Mouse (Mus musculus): ENCODE measurements around the gene Gm7903. TPM values are rescaled to one million over a fixed set of nuclear protein-coding genes. Genes with fewer than 3 reads are reported as not detected.
"Not testable (repeated sequence)": the region's sequence is repeated elsewhere in the genome, so short reads cannot be mapped to it uniquely, and the experiment has no call there.

Gene Gm7903
- not detected in 2 replicates for polyA plus RNA-seq (2015; fragmentation: Nextera tagmentation; extraction: Ambion mirVana)

- not testable (repeated sequence) for H3K4me1 ChIP-seq (replicated peaks; ENCODE audit: control insufficient read depth, insufficient read depth, low read length); H3K27ac ChIP-seq (ENCODE audit: low read length); H3K36me3 ChIP-seq (ENCODE audit: control insufficient read depth, insufficient read depth); H3K9ac ChIP-seq (replicated peaks; ENCODE audit: low read depth, low read length); H3K4me3 ChIP-seq (replicated peaks; ENCODE audit: low read length); H3K4me2 ChIP-seq (ENCODE audit: low read length); H3K9me3 ChIP-seq (ENCODE audit: control insufficient read depth, low read length); H3K27me3 ChIP-seq (replicated peaks; ENCODE audit: control insufficient read depth, insufficient read depth, low read length); ATAC-seq
- WGBS: no CpG with 5 or more reads among the region's 15 CpGs
Measured at GRCm38 (mm10) chrX:135433535-135433934, at the start of gene Gm7903. Gm7903 (plus strand) TSS chrX:135433835.

- H3K27me3 ChIP-seq (replicated peaks; ENCODE audit: control insufficient read depth, insufficient read depth, low read length); H3K9ac ChIP-seq (replicated peaks; ENCODE audit: low read depth, low read length); H3K36me3 ChIP-seq (ENCODE audit: control insufficient read depth, insufficient read depth); H3K4me3 ChIP-seq (replicated peaks; ENCODE audit: low read length); H3K4me1 ChIP-seq (replicated peaks; ENCODE audit: control insufficient read depth, insufficient read depth, low read length); H3K27ac ChIP-seq (ENCODE audit: low read length); ATAC-seq; H3K9me3 ChIP-seq (ENCODE audit: control insufficient read depth, low read length); H3K4me2 ChIP-seq (ENCODE audit: low read length): not testable (repeated sequence)
- WGBS: no CpG with 5 or more reads among the region's 3 CpGs
Measured at GRCm38 (mm10) chrX:135403578-135403977, 30.1 kb upstream of the Gm7903 start.

- not testable (repeated sequence) for H3K4me3 ChIP-seq (replicated peaks; ENCODE audit: low read length); H3K36me3 ChIP-seq (ENCODE audit: control insufficient read depth, insufficient read depth); H3K4me1 ChIP-seq (replicated peaks; ENCODE audit: control insufficient read depth, insufficient read depth, low read length); H3K9ac ChIP-seq (replicated peaks; ENCODE audit: low read depth, low read length); H3K27ac ChIP-seq (ENCODE audit: low read length); H3K4me2 ChIP-seq (ENCODE audit: low read length); H3K27me3 ChIP-seq (replicated peaks; ENCODE audit: control insufficient read depth, insufficient read depth, low read length); H3K9me3 ChIP-seq (ENCODE audit: control insufficient read depth, low read length); ATAC-seq
- WGBS: 48% methylated on average over 3 of the region's 7 CpGs
Measured at GRCm38 (mm10) chrX:135421203-135421602, 12.4 kb upstream of the Gm7903 start.

GRCm38 (mm10) chrX:135421824-135422223, 11.8 kb upstream of the Gm7903 start:
- H3K36me3 ChIP-seq (ENCODE audit: control insufficient read depth, insufficient read depth); H3K4me1 ChIP-seq (replicated peaks; ENCODE audit: control insufficient read depth, insufficient read depth, low read length); H3K27me3 ChIP-seq (replicated peaks; ENCODE audit: control insufficient read depth, insufficient read depth, low read length); H3K9ac ChIP-seq (replicated peaks; ENCODE audit: low read depth, low read length); H3K9me3 ChIP-seq (ENCODE audit: control insufficient read depth, low read length); H3K4me2 ChIP-seq (ENCODE audit: low read length); H3K4me3 ChIP-seq (replicated peaks; ENCODE audit: low read length); ATAC-seq; H3K27ac ChIP-seq (ENCODE audit: low read length): not testable (repeated sequence)

- not testable (repeated sequence) for H3K9me3 ChIP-seq (ENCODE audit: control insufficient read depth, low read length); H3K27ac ChIP-seq (ENCODE audit: low read length); H3K36me3 ChIP-seq (ENCODE audit: control insufficient read depth, insufficient read depth); H3K4me2 ChIP-seq (ENCODE audit: low read length); H3K9ac ChIP-seq (replicated peaks; ENCODE audit: low read depth, low read length); H3K4me1 ChIP-seq (replicated peaks; ENCODE audit: control insufficient read depth, insufficient read depth, low read length); ATAC-seq; H3K27me3 ChIP-seq (replicated peaks; ENCODE audit: control insufficient read depth, insufficient read depth, low read length); H3K4me3 ChIP-seq (replicated peaks; ENCODE audit: low read length)
- WGBS: no CpG with 5 or more reads among the region's 4 CpGs
Measured at GRCm38 (mm10) chrX:135422473-135422872, 11.2 kb upstream of the Gm7903 start.

- not testable (repeated sequence) for H3K4me1 ChIP-seq (replicated peaks; ENCODE audit: control insufficient read depth, insufficient read depth, low read length); H3K9ac ChIP-seq (replicated peaks; ENCODE audit: low read depth, low read length); H3K4me2 ChIP-seq (ENCODE audit: low read length); H3K36me3 ChIP-seq (ENCODE audit: control insufficient read depth, insufficient read depth); H3K9me3 ChIP-seq (ENCODE audit: control insufficient read depth, low read length); H3K4me3 ChIP-seq (replicated peaks; ENCODE audit: low read length); ATAC-seq; H3K27ac ChIP-seq (ENCODE audit: low read length); H3K27me3 ChIP-seq (replicated peaks; ENCODE audit: control insufficient read depth, insufficient read depth, low read length)
- no CpG with 5 or more reads among the region's 3 CpGs for WGBS
Measured at GRCm38 (mm10) chrX:135464160-135464559, 30.5 kb downstream of the Gm7903 start.

GRCm38 (mm10) chrX:135481902-135482301, 48.3 kb downstream of the Gm7903 start:
- not testable (repeated sequence) for H3K4me3 ChIP-seq (replicated peaks; ENCODE audit: low read length); H3K9me3 ChIP-seq (ENCODE audit: control insufficient read depth, low read length); H3K27ac ChIP-seq (ENCODE audit: low read length); H3K4me2 ChIP-seq (ENCODE audit: low read length); H3K36me3 ChIP-seq (ENCODE audit: control insufficient read depth, insufficient read depth); H3K27me3 ChIP-seq (replicated peaks; ENCODE audit: control insufficient read depth, insufficient read depth, low read length); ATAC-seq; H3K4me1 ChIP-seq (replicated peaks; ENCODE audit: control insufficient read depth, insufficient read depth, low read length); H3K9ac ChIP-seq (replicated peaks; ENCODE audit: low read depth, low read length)
- WGBS: no CpG with 5 or more reads among the region's 6 CpGs

GRCm38 (mm10) chrX:135483183-135483582, 49.5 kb downstream of the Gm7903 start:
- WGBS: no CpG with 5 or more reads among the region's 3 CpGs
- not testable (repeated sequence) for H3K27me3 ChIP-seq (replicated peaks; ENCODE audit: control insufficient read depth, insufficient read depth, low read length); ATAC-seq; H3K4me2 ChIP-seq (ENCODE audit: low read length); H3K9me3 ChIP-seq (ENCODE audit: control insufficient read depth, low read length); H3K4me1 ChIP-seq (replicated peaks; ENCODE audit: control insufficient read depth, insufficient read depth, low read length); H3K9ac ChIP-seq (replicated peaks; ENCODE audit: low read depth, low read length); H3K4me3 ChIP-seq (replicated peaks; ENCODE audit: low read length); H3K27ac ChIP-seq (ENCODE audit: low read length); H3K36me3 ChIP-seq (ENCODE audit: control insufficient read depth, insufficient read depth)

Other genes with a start within 250 kb of the Gm7903 start
- 17.0 and 27.3 TPM in 2 replicates for gene Tceal6, start 223.1 kb upstream of the Gm7903 start, polyA plus RNA-seq (2015; fragmentation: Nextera tagmentation; extraction: Ambion mirVana)
- not detected in 2 replicates for gene Pramel3, start 131.5 kb upstream of the Gm7903 start, polyA plus RNA-seq (2015; fragmentation: Nextera tagmentation; extraction: Ambion mirVana)
- not detected in 2 replicates for gene Gm5128, start 60.6 kb upstream of the Gm7903 start, polyA plus RNA-seq (2015; fragmentation: Nextera tagmentation; extraction: Ambion mirVana)
- gene AV320801, start 60.8 kb downstream of the Gm7903 start, polyA plus RNA-seq (2015; fragmentation: Nextera tagmentation; extraction: Ambion mirVana): not detected in 2 replicates
- gene Nxf7, start 164.9 kb downstream of the Gm7903 start, polyA plus RNA-seq (2015; fragmentation: Nextera tagmentation; extraction: Ambion mirVana): not detected in 2 replicates
- gene Prame, start 193.9 kb downstream of the Gm7903 start, polyA plus RNA-seq (2015; fragmentation: Nextera tagmentation; extraction: Ambion mirVana): not detected in 2 replicates

Data from forebrain, embryonic 16.5 days (tissue).